Mouse (Mus musculus): Measurements from ENCODE around the gene Btbd3. TPM values are rescaled to one million over a fixed set of nuclear protein-coding genes. Genes with fewer than 3 reads are reported as not detected.

Gene Btbd3
- 91.9 and 106 TPM in 2 replicates for polyA plus RNA-seq (2012; rRNA removed)

GRCm38 (mm10) chr2:138256411-138256810 lies at the start of gene Btbd3:
Gene Btbd3, plus strand, starts transcription at chr2:138256565.
- DNase-seq (ENCODE audit: extremely low spot score in 1 of 2, low spot score in 1 of 2) = peak; percentile 85 to 96

- DNase-seq (ENCODE audit: extremely low spot score in 1 of 2, low spot score in 1 of 2) = peak in 1 of 2 experiments; percentile 35
Observed at GRCm38 (mm10) chr2:138215561-138215960, 40.8 kb upstream of the Btbd3 start.

DNA sequence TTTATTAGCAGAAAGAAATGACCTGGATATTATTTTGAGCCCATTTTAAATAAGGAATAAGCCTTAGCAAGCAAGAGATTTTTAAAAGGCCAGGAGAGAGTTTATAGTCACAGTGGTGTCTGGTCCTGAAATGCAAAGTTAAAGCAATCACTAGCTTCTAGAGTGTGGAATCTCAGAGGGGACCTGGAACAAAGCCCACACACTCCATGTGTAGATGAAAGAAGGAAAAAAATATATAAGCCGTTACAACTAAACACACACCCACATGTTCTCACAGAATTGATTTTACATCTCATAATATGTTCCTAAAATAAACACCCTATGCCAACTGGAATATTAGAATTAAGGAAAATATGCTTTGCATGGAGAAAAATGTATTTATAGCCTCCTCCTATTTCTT lies 36.1 kb upstream of the Btbd3 start:
- peak; percentile 8 to 63 for DNase-seq (ENCODE audit: extremely low spot score in 1 of 2, low spot score in 1 of 2)

DNA sequence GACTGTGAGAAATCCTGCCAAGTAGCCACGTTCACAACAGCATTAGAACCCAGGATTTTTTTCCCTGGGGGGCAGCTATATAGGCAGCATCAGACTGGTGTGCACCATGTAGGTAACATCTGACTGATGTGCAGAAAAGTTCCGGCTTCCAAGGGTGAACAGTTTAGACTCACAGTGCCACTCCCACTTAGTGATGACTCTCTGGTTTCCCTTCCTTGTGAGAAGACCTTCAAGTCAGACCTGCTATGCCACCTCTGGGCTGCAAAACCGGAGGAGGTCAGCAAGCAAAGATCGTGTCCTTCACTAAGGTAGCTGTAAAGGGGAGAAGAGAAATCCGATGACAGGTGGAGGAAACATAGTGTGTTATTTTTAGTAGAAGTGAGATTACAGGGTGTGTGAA lies 24.1 kb upstream of the Btbd3 start:
- DNase-seq (ENCODE audit: extremely low spot score in 1 of 2, low spot score in 1 of 2) = no peak

GRCm38 (mm10) chr2:138236149-138236548 lies 20.2 kb upstream of the Btbd3 start:
- DNase-seq (ENCODE audit: extremely low spot score in 1 of 2, low spot score in 1 of 2) = no peak

DNA sequence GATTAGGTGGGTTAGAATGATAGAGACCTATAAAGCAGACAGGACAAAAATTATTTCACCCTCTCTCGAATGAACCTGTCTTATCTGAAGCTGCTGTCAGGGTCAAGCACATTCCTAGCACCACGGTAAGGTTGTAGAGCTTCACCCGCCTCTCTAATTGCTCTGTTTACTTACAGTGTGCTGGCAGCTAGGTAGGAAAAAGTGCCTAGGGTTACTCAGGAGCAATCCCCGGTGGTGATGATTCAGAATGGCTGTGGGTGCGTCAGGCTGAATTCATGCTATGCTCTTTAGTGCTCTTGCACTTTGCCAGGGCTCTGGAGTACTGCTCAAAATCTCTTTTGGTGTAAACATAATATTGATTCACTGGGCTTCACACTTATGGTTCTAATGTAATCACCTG lies 13.9 kb upstream of the Btbd3 start:
- DNase-seq (ENCODE audit: extremely low spot score in 1 of 2, low spot score in 1 of 2) = no peak

GRCm38 (mm10) chr2:138245631-138246289 lies 10.6 kb upstream of the Btbd3 start:
- DNase-seq (ENCODE audit: extremely low spot score in 1 of 2, low spot score in 1 of 2) = peak in 1 of 2 experiments; percentile 67

- DNase-seq (ENCODE audit: extremely low spot score in 1 of 2, low spot score in 1 of 2) = no peak
Observed at GRCm38 (mm10) chr2:138247986-138248385, 8.4 kb upstream of the Btbd3 start.

DNA sequence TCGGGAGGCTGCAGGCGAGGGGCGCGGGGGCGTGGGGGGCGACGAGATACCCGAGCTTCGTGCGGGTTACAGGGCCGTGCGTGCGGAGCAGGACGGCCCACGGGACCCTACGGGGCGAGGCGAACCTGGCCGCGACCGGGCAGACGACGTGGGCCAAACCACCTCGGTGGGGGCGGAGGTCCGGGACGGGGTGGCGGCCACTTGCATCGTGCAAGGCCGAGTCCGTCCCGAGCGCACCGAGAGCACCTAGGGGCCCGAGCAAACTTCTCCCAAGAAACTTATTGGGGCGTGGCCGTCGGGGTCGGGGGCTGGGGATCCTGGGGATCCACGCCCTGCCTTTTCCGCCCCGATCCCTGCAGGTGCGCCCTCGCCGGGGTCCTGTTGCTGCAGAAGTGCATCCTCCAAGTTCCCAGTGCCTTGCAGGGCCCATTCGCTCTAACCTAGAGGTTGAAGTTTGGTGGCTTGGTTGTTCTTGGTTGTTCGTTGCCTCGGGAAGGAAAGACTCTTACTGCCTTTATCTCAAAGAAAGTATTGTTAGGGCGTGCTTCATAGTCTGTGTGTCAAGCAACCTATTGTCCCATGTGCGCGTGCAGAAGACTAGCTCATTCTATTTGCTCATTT lies 596 bp downstream of the Btbd3 start:
- no peak for DNase-seq (ENCODE audit: extremely low spot score in 1 of 2, low spot score in 1 of 2)

DNA sequence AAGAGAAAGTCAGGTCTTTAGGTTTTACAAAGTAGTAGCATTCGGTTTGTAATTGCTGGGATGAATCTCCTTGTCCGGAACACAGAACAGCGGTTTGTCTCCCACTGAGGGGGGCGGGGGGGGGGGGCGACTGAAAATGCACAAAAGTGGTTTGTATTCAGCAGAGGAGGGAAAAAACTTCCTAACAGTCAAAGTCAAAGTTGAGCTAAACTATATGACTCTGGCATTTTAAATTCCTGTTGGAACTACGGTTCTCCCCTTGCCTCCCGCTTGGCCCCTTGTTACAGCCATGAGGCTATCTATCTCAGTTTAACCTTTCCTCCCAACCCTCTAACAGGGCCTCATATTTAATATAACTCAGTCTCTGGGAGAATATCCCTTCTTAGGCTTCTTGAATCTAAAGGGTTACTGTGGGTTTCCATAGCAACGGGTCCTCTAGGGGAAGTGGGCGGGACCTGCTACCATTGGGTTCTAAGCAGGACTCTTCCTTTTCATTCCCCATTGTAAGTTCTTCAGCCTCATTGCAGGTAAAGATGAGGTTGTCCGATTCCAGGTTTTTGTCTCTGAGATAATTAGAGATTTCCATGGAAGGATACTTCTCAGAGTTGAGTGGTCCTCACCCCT lies 1.4 kb downstream of the Btbd3 start:
- DNase-seq (ENCODE audit: extremely low spot score in 1 of 2, low spot score in 1 of 2) = peak in 1 of 2 experiments; percentile 67

GRCm38 (mm10) chr2:138261140-138261539 lies 4.8 kb downstream of the Btbd3 start:
- no peak for DNase-seq (ENCODE audit: extremely low spot score in 1 of 2, low spot score in 1 of 2)

- DNase-seq (ENCODE audit: extremely low spot score in 1 of 2, low spot score in 1 of 2) = no peak
Observed at GRCm38 (mm10) chr2:138262885-138263284, 6.5 kb downstream of the Btbd3 start.

GRCm38 (mm10) chr2:138265356-138266005 lies 9.1 kb downstream of the Btbd3 start:
- DNase-seq (ENCODE audit: extremely low spot score in 1 of 2, low spot score in 1 of 2) = no peak

- no peak for DNase-seq (ENCODE audit: extremely low spot score in 1 of 2, low spot score in 1 of 2)
Observed at GRCm38 (mm10) chr2:138266679-138267078, 10.3 kb downstream of the Btbd3 start.

DNA sequence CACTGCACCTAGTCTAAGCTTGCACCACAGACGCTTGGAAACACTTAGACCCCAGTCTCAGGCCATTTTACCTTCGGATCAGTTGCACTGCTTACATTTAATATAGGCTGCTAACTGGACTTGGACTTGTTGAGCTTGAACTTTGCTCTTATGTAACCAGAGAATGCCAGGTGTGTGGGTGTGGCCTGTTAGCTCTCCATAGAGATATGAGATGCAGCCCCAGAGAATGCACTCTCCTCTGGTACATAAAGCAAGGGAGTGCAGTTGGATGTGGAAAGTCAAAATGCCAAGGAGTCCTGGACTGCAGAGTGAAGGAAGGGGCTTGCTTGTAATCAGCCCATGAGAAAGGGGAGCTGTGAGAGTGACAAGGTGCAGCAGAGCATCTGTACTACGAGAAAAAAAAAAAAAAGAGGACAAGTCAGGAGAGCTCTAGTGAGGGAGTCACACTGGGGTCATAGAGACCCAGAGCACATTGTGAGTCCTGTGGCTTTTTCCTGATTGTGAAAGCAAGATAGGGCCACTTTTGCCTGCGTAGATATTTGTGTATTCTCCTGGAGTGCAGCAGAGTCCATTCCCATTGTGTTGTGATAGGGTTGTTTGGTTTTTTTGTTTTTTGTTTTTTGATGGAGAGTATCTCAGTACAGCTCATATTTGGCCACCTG lies 11.6 kb downstream of the Btbd3 start:
- no peak for DNase-seq (ENCODE audit: extremely low spot score in 1 of 2, low spot score in 1 of 2)

- no peak for DNase-seq (ENCODE audit: extremely low spot score in 1 of 2, low spot score in 1 of 2)
Observed at GRCm38 (mm10) chr2:138269330-138269729, 13.0 kb downstream of the Btbd3 start.

- no peak for DNase-seq (ENCODE audit: extremely low spot score in 1 of 2, low spot score in 1 of 2)
Observed at GRCm38 (mm10) chr2:138273404-138274073, 17.2 kb downstream of the Btbd3 start.

- no peak for DNase-seq (ENCODE audit: extremely low spot score in 1 of 2, low spot score in 1 of 2)
Observed at GRCm38 (mm10) chr2:138274086-138274485, 17.7 kb downstream of the Btbd3 start.

DNA sequence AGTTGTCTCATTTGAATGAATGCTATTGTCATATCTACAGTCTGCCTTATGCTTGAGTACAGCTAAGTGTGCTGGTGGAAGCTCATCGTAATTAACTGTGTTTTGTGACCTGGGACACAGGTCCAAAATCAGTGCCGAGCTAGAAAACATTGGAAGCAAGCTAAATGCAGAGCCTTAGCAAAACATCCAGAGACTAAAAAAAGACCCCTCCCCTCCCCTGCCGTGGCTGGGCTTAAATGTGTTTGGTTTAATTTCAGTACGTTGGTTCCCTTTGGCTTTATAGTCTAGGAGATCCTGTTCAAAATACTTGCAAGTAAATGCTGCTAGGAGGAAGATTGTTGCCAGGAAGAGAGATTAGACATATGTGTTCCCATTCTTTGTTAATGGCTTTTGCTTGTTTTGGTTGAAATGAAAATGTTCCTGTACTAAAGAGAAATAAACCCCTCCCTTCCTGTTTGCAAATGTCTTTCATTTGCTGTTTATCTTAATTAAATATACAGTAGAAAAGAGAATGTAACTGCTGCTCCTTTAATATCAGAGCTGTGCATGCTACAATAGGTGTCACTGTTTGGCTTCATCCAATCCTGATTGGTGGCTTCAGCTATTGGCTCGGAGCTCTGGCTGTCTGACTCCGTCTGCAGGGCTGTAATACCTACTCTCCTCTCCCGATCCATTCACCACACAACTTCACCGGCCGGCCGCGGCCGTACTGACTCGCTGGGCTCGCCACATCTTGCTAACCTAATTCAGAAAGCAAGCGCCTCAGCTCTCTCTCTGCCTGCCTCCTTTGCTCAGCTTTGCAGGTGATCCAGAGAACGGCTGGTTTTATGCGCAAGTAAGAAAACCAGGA lies 21.7 kb downstream of the Btbd3 start:
- DNase-seq (ENCODE audit: extremely low spot score in 1 of 2, low spot score in 1 of 2) = peak; percentile 74 to 86
